Mouse (Mus musculus) kidney, adult 8-10 months (tissue): Measurements from ENCODE around the gene Fkbp8.
A peak's percentile ranks its signal among the peaks of the same experiment; 100 is the strongest.
"Not testable (repeated sequence)": the region's sequence is repeated elsewhere in the genome, so short reads cannot be mapped to it uniquely, and the experiment has no call there.

Experiments
- DNase-seq, 2 experiments: peaks; one replicate each; pipeline ENCODE4 v3.0.0; 2022

The Fkbp8 gene

DNA sequence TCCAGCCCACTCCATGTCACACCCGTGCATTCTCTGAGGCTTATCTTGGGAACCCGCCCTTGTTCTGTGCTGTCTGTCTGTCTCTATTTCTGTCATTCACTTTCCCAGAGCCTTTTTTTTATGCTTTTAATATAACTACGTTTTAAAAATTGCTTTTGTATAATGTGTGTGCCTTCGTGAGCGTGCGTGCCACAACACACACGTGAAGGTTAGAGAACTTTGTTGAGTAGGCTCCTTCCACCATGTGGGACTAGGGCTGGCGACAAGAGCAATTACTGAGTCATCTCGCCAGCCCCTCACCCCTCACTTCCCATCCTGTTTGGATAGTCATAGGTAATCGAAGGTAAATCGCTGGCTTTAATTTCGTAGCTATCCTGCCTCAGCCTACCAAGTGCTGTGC, 25.0 kb upstream of the Fkbp8 start:
- DNase-seq = no peak

DNA sequence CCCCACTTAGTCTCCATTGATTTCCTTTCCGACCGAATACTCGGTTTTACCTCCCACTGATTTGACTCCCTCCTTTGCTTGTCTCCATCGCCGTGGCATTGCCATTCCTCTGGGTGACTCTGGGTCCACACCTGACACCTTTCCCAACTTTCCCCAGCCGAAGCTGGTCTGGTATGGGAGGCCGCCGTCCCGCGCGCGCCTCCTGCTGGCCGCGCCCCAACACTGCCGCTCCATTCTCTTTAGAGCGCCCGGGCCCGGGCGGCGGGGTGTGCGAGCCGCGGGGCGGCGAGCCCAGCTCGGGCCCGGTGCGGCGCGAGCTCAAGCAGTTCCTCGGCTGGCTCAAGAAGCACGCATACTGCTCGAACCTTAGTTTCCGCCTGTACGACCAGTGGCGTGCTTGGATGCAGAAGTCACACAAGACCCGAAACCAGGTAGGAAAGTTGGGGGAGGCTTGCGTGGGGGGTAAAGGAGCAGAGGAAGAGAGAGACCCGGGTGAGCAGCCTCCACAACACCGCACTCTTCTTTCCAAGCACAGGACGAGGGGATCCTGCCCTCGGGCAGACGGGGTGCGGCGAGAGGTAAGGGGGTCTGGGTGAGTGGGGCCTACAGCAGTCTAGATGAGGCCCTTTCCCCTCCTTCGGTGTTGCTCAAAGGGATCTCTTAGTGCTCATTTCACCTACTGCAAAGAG, 24.3 kb upstream of the Fkbp8 start:
- peak in 1 of 2 experiments; percentile 62 for DNase-seq

- DNase-seq = peak; percentile 59 to 61
These were observed 23.2 kb upstream of the Fkbp8 start for GRCm38 (mm10) chr8:70504291-70504716.

GRCm38 (mm10) chr8:70504851-70505250, 22.7 kb upstream of the Fkbp8 start:
- peak; percentile 65 to 76 for DNase-seq

DNA sequence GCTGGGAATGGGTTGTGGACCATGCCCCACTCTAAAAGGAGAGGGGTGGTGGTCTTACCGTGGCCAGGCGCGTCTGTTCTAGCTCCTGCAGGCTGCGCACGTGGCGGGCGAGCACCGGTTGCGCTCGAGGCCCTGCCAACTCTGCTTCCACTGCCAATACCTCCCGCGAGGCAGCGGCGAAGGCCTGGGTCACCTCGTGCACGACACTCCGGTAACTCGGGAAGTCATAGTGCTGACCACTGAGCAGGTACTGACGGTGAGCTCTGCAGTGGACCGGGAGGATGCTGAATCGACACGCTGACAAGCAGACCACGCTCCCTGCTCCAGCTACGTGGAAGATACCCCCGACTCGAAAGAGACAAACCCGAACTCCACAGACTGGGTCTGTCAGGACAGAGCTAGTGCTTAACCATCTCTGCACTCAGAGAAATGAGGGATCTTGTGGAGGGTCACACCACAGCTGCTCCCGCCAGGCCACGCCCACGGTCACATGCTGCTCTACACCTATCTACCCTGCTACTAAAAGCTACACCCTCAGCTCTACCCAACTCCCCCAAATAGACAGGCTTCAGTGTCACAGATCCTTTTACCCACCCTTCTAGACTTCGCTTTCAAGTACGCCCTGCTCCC, 21.7 kb upstream of the Fkbp8 start:
- DNase-seq = no peak

- DNase-seq = peak; percentile 94 to 96
These were observed 21.0 kb upstream of the Fkbp8 start, which contains the start of gene Rex1bd for GRCm38 (mm10) chr8:70506328-70507026. TSS of gene Rex1bd (minus strand) at chr8:70506752.

GRCm38 (mm10) chr8:70507027-70507393, 20.5 kb upstream of the Fkbp8 start:
- DNase-seq = no peak

DNA sequence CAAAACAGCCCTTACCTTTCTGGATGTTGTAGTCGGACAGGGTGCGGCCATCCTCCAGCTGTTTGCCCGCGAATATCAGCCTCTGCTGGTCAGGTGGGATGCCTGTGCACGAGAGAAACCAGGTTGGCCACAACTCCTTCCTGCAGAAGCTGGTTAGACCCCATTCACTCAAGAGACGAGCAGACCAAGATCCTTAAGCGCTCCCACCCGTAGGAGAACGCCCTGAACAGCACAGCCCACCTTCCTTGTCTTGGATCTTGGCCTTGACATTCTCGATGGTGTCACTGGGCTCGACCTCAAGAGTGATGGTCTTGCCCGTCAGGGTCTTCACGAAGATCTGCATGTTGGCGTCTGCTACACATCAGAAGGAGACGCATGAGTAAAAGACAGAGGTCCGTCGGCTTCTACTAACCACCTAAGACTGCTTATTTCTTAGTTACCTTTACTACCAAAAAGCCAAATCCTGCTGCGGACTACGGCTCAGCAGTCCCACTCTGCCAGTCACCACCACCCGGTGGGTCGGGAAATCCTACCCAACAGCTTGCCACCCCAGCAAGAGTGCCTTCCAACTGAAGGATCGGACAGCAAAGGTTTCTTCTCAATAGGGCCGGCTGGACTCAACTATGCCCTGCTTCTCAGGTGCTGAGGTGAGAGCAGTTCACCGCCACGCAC, 18.1 kb upstream of the Fkbp8 start:
- DNase-seq = no peak

GRCm38 (mm10) chr8:70510228-70510915, 17.2 kb upstream of the Fkbp8 start, which contains the start of gene Uba52:
TSS of gene Uba52 (minus strand) at chr8:70510801.
- DNase-seq = peak; percentile 96 to 97

DNA sequence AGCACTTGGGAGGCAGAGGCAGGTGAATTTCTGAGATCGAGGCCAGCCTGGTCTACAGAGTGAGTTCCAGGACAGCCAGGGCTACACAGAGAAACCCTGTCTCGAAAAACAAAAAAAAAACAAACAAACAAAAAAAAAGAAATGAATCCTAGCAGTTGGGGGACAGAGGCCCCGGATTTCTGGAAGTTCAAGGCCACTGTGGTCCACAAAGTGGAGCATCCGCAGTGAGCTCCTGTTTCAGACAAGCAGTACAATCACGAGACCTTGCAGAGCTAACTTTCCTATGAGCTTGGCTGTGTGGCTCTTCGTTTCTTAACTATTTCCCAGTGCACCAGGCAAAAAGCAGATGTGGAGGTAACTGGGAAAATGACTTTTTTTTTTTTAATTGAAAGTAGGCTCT, 16.4 kb upstream of the Fkbp8 start:
- not testable (repeated sequence) for DNase-seq

DNA sequence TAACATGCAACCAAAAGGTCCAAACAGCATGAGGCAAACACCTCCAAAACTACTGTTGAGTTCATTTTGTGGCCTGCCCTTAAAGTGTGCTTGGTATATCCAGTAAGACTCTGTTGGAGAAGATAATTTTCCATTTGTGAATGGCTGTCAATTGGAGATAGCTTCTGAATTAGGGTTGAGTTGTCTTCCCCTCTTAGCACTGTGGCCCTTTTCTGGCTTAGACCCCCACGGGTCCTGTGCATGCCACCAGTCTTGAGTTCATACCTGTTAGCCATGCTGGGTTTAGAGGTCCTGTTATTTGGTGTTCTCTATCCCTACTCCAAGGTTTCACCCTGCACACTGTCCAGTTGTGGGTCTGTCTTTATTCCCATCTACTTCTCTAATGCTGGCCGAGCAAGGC, 15.8 kb upstream of the Fkbp8 start:
- no peak for DNase-seq

DNA sequence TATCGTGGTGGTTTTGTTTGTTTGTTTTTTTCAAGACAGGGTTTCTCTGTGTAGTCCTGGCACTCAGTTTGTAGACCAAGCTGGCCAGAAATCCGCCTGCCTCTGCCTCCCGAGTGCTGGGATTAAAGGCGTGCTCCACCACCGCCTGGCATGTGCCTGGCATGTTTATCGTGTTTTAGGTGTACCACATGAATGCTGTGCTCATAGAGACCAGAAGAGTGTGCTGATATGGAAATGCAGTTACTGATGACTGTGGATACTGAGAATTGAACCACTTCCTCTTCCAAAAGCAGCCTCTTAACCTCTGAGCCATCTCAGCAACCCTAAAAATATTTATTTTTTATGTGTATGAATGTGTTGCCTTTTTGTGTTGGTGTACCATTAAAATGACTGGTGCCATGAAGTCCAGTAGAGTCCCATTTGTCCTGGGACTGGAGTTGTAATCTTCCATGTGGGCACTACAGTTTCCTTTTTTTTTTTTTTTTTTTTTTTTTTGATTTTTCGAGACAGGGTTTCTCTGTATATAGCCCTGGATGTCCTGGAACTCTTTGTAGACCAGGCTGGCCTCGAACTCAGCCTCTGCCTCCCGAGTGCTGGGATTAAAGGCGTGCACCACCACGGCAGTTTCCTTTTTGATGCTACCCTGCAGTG, 15.1 kb upstream of the Fkbp8 start:
- no peak for DNase-seq

DNA sequence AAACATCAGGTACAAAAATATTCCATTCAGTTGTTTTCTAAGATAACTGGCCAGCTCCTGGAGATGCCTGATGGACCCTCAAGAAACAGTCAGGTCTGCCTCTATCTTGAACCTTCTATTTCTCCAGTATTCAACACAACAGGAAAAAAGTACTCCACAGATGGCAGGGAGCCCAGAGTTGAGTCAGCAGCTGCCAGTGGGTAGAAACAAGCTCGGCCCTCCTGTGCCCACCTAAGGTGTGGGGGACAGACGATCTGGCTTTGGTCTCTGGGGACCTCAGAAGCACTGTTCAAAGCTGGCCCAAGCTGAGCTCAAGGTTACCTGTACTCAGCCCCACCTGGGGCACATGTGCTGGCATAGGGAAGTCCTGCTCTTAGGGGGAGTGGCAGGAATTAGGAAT, 14.1 kb upstream of the Fkbp8 start:
- no peak for DNase-seq

DNA sequence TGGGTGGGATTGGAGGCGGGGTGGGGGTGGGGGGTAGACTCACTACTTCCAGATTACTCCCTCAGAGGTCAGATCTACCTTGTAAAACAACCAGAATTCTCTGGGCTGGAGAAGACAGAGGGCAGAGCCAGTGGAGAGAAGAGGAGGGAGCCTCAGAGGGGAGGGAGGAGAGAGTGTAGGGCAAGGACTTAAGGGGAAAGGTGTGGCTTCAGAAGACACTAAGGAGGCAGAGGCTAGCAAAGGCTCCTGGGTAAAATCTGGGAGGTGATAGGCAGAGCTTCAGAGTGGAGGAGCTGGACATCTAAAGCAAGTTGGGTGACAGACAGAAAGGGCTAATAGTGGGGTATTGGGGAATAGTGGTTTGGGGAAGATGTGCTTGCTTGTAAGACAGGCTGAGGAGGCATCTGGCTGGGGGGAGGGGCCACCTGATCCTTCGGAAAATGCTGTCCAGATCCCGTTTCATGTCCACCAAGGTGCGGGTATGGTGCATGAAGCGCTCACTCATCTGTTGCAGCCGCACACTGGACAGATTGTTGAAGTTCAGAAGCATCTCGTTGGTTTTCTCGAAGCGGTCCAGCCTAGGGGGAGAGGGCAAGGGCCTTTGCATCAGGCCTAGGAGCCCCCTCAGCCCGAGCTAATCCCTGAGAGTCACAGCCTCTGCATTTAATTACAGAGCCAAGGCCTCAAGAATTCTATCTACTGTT, 9.4 kb upstream of the Fkbp8 start:
- DNase-seq = no peak

DNA sequence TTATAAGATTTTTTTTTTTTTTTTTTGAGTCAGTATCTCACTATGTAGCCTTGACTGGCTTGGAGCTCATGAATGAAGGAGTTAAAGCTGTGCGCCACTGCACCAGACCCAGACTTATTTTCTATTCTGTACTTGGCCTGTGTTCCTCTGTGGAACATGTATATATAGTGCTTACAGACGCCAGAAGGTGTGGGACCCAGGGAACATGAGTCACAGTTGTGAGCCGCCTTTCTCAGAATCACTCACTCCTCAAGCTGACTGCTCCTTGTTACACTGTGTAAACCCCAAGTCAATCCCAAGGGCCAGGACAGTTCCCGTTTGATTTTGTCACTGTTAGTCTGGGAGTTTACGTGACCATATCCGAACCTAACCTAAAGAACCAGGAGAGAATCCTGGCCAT, 8.5 kb upstream of the Fkbp8 start:
- DNase-seq = no peak

DNA sequence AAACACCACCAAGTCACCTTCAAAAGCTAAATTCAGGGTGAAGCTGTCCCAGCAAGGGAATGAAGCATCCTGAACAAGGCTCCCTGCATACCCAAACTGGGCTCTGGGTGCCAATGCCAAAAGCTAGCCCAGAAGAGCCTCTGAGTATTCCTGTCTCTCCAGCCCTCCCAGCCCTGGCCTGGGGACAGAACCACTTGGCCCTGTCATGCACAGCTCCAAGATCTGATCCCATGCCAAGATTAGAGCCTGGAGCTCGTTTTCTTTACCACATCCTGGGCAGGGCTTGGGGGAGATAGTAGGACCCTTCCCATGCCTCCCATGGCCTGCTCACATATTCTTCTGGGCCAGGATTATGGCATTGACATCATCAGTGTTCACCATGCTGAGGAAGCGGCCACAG, 7.9 kb upstream of the Fkbp8 start:
- no peak for DNase-seq

- peak; percentile 97 for DNase-seq
These were observed 4.7 kb upstream of the Fkbp8 start for GRCm38 (mm10) chr8:70522592-70523403.

DNA sequence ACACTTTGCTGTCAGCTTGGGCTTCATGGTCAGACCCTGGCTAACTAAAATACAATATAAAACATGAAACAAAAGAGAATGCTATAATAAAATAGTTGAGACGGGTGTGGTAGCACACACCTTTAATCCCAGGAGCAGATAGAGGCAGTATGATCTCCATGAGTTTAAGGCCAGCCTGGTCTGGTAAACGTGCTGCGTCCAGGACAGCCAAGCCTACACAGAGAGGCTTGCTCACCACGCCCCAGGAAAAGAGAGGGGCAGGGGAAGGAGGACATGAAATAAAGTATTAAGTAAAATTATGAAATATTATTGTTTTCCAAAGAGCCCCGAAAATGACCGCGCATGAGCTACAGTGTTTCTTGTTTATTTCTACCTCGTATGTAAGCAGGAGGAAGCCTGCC, 413 bp upstream of the Fkbp8 start:
- DNase-seq = no peak

GRCm38 (mm10) chr8:70528182-70528797, 766 bp downstream of the Fkbp8 start:
- no peak for DNase-seq

- DNase-seq = no peak
These were observed 1.8 kb downstream of the Fkbp8 start for GRCm38 (mm10) chr8:70529299-70529698.
